ENCODE assay signal across 16 mouse cellular contexts in genomic region chr13:43813431-43813830, GRCm38 (mm10).
"Had no signal": no experiment of that assay in that cellular context is flagged by ENCODE, and none has a peak within 500 bp of the region (broad histone marks: within the 10 kb centered on the region; RNA-seq: fewer than 3 reads in every experiment).

No protein-coding gene starts in this region.

- H3K27me3 ChIP-seq: limb, embryonic 12.5 days; liver, embryonic 13.5 days; lung, embryonic 15.5 days had no signal

- H3K9ac ChIP-seq: limb, embryonic 12.5 days; liver, embryonic 13.5 days; liver, postnatal 0 days; lung, embryonic 15.5 days; midbrain, embryonic 12.5 days; neural tube, embryonic 13.5 days had no signal

- ATAC-seq: liver, postnatal 0 days; midbrain, embryonic 16.5 days had no signal

- H3K4me1 ChIP-seq: liver, embryonic 13.5 days; lung, embryonic 15.5 days; megakaryocyte, embryonic 14.5 days; midbrain, embryonic 12.5 days had no signal

- DNase-seq: kidney, postnatal 10 days; kidney, postnatal 4 days; liver; liver, embryonic 13.5 days; liver, postnatal 0 days; lung, postnatal 14 days; right cerebral cortex, postnatal 14 days; thymus, postnatal 14 days had no signal

- H3K27ac ChIP-seq: layer of hippocampus, adult 2 months; limb, embryonic 12.5 days; liver, embryonic 13.5 days; lung, embryonic 15.5 days; macrophage; midbrain, embryonic 12.5 days; neural tube, embryonic 13.5 days had no signal

- H3K9me3 ChIP-seq: lung, embryonic 15.5 days; neural tube, embryonic 13.5 days had no signal

- H3K36me3 ChIP-seq: limb, embryonic 12.5 days; liver, embryonic 13.5 days; lung, embryonic 15.5 days; midbrain, embryonic 12.5 days; neural tube, embryonic 13.5 days had no signal

- H3K4me2 ChIP-seq: limb, embryonic 12.5 days; liver, embryonic 13.5 days; lung, embryonic 15.5 days; midbrain, embryonic 12.5 days; neural tube, embryonic 13.5 days had no signal

- H3K4me3 ChIP-seq: layer of hippocampus, adult 2 months; limb, embryonic 12.5 days; liver, embryonic 13.5 days; lung, embryonic 15.5 days; megakaryocyte, embryonic 14.5 days; midbrain, embryonic 12.5 days; neural tube, embryonic 13.5 days had no signal
